Mouse (Mus musculus): ENCODE results near the gene Krt34.

GRCm38 (mm10) chr11:100073873-100074272 lies 32.5 kb upstream of the Krt34 start:
- no peak for TF ChIP-seq CHD2 (IDR thresholded peaks at IDR 0.05; ENCODE audit: low read length)
- TF ChIP-seq IRF4 (IDR thresholded peaks at IDR 0.05; ENCODE audit: low read depth, low read length) = no peak
- TF ChIP-seq EP300 (IDR thresholded peaks at IDR 0.05; ENCODE audit: low read length) = no peak
- TF ChIP-seq CTCF (conservative IDR thresholded peaks at IDR 0.05 in 1 of 2, IDR thresholded peaks at IDR 0.05 in 1 of 2; ENCODE audit: low read depth in 2 of 2, low read length in 2 of 2) = no peak
- TF ChIP-seq MYC (IDR thresholded peaks at IDR 0.05; ENCODE audit: low read depth, low read length) = no peak
- no peak for TF ChIP-seq UBTF (IDR thresholded peaks at IDR 0.05; ENCODE audit: low read depth, low read length)

Measured in CH12.LX (cell line).